Mouse (Mus musculus) kidney, postnatal 4 days (tissue): ENCODE results near the gene Actl10.

Experiments
- DNase-seq, 2 experiments: peaks; one replicate each; pipeline ENCODE4 v3.0.0; 2021; ENCODE audit warnings: mixed read lengths in 2 of 2

Gene Actl10

DNA sequence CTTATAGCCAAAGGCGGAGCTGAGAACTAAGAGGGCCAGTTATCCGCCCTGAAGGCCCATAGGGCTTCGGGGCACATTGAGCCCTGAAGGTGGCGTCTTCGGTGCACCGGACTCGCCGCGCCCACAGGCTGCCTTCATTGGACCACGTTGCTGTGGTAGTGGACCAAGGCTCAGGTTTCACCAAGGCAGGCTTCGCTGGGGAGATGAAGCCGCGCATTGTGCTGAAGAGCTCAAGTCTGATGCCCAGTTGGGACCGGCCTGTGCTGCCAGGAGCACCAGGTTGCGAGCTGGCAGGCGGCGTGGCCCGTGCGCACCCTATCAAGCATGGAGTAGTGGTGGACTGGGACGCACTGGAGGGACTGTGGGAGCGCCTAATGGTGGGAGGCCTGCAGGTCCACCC, 351 bp downstream of the Actl10 start:
- peak in 1 of 2 experiments; percentile 54 for DNase-seq

DNA sequence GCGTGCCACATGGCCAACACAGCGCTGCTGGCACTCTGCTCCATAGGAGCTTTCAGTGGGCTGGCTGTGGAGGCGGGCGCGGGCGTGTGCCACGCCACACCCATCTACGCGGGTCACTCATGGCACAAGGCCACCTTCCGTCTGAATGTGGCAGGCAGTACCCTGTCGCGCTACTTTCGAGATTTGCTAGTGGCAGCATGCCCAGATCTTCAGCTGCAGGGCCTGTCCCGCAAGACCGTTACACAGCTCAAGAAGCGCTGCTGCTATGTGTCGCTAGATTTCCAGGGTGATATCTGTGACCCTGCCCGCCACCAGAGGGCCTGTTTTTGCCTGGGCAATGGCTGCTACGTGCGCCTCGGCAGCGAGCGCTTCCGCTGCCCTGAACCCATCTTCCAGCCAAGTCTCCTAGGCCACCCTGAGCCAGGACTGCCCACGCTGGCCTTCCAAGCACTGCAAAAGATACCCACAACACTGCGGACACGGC, 890 bp downstream of the Actl10 start:
- DNase-seq, result peak; percentile 74 to 81

DNA sequence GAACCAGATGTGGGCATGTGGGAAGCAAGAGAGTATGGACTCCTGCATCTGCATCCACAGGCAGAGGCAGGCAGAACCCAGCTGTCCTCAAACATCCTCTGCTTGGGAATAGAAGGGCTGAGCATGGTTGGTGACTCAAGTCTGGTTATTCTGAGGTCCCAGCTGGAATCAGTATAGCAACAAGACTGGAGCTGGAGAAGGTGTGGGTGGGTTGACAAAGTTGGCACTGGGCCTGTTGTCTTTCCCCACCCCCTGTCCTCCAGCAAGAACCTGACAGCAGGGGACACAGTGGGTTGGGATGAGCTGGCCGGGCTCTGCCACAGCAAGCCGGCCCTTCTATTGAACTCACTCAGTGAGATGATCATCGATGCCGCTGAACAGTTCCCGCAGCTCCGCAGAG, 3.7 kb downstream of the Actl10 start:
- no peak for DNase-seq

DNA sequence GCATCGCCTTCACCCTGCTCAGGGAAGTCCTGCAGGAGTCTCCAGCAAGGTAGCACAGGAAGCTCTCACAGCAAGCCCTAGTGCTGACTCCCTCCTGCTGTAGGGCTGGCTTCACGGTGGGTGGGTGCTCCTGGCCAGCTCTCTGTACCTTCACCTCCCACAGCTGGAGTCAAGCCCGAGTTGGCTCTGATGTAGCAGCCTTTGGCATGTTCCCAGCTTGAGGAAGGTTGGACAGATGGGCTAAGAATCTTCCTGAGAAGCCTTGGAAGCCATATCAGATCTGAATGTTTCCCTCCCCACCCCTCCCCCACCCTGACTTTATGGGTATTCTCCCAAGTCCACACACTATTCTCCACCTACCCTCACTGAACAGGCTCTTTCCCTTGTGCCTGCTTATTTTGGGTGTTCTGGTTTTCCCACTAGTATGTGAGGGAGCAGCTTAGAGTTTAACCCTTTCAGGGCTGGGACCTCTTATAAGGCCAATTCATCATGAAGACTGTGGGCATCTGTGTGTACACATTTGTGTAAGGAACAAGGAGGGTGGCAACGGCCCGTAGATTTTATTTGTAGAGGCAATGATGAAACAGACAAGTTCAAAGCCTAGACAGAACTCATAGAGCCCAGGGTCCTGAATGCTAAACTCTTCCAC, 5.7 kb downstream of the Actl10 start:
- DNase-seq, result peak; percentile 31 to 53

DNA sequence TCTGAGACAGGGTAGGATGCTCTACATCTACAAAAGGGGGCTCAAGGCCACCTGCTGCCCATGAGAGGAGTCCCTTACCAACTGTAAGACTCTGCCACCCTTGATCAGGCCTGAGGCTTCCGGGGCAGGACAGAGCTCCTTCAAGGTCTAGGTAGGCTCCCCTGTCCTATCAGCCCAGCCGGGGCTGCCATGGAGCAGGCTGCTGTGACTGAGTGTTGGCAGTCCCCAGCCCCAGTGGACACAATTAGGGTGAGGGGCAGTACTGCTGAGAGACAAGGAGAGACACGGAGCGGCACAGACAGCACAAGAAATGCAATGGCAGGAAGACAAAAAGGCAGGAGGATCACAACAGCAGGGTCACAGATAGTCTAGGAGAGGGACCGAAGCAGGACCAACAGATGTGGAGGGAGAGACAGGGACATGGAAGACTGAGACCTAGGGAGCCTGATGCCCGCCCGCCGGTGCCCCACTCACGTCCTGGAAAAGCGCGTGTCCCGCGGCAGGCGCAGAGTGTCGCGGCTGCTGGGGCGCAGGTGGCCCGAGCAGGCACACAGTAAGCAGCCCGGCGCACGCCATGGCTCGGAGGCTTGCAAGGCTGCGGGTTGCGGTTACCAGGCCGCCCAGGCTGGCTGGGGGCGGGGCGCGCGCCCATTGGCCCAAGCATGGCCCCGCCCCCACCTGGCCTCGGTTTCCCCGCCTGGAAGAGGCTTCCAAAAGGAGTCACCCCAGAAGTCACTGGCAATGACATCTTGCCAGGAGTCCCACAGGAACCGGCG, 6.9 kb downstream of the Actl10 start, which contains the start of gene Necab3:
TSS of gene Necab3 (minus strand) at position 627 of the 776 bp plus-strand sequence.
- DNase-seq, result peak; percentile 55 to 67

DNA sequence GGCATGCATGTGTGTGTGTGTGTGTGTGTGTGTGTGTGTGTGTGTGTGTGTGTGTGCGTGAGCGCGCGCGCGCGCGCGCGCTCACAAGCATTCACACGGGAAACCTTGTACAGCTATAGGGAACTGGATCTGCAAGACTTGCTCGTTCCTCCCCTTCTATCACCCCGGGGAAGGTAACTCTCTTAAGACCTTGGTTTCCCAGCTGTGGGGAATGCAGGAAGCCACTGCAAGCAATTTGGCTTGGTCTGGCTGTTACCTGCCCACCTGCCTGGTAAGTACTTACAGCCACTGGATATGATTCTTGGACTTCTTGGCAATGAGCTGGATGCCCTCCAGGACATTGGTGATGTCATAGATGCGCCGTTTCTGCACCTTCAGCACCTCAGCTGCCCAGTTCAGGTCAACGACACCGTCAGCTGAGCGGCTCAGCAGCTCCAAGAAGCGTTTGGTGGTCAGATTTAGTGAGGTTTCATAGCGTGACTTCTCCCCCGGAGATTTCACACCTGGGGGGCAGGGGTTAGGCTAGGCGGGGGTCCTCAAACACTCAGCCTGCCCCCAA, 12.1 kb downstream of the Actl10 start:
- peak in 1 of 2 experiments; percentile 45 for DNase-seq

DNA sequence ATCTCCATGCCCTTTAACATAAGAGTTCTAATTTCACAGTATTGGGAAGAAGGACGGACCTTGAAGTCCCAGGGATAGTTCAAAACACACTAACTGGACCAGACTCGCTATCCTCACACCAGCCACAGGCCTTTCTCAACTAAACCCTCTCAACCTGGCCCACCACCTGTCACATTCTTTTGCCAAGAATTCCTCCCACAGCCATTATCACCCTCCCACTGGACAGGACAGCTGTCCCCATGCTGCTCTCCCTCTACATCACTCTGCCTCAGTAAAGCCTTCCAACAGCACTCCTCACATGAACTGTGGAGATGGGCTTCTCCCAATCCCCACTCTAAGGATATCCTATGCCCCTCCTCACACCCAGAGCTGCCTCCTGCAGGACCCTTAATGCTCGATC, 14.0 kb downstream of the Actl10 start:
- peak in 1 of 2 experiments; percentile 38 for DNase-seq

DNA sequence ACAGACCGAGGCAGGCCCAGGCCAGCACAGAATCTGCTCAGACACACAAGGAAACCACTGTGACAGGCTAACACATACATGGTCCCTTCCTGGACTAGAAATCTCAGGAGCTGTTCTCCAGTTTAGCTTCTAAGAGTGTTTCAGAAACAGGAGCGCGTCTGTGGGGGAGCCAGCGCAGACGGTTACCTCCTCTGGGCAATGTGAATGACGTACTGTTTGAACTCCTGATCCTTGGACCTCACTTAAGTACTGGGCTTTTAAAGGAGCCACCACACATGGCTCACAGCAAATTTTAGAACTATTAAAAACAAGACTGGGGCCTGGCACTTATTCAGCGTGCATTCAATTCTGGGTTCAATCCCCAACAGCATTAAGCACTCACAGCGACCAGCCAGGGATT, 15.1 kb downstream of the Actl10 start:
- peak in 1 of 2 experiments; percentile 59 for DNase-seq

DNA sequence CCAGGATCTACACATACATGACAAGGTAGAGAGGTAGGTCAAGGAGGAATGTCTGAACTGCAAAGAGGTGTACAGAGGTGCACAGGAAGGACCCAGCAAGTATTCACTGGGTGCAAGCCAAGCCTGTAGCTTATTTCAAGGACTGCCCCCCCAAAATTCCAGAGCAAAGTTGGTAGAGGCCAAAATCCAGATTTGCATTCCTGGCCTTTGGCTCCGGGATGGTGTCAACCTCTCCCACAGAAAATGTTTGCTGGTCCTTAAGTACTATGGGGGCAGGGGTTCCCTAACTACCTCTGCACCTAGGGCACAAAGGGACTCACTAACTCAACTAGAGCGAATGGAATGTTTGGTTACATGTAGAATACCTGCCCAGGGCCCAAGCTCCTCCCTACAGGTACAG, 16.2 kb downstream of the Actl10 start:
- no peak for DNase-seq

DNA sequence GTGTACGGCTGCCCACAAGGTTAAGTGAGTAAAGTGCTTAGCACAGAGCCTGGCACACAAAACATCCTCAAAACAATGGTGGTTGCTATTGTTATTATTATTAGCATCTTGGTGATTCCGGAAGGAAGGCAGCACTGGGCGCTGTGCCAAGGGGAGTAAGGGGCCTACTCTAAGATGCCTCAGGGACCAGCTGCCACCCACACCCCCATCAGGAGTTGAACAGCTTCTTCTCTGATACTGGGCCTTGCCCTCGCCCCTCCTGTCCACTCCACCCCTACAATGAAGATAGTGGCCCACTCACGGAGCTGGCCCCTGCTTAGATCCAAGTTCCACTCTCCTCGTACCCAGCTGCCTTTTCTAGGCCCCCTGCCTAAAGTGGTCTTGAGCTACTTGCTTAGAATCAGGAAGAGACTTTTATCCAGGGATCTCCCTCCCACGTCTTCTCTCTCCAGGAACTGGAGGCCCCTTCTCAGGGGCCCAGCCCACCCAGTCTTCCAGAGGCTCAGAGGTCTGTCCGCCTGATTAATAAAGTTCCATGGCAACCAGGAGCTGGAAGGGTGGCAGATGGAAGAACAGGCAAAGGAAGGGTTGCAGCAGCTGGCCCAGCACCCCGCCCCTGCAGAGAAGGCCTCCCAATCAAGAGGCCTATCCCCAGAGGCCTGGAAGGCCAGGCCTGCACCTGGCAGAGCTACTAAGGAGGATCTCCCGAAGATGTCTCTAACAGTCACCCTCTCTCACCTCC, 16.9 kb downstream of the Actl10 start:
- DNase-seq, result peak; percentile 66 to 69

DNA sequence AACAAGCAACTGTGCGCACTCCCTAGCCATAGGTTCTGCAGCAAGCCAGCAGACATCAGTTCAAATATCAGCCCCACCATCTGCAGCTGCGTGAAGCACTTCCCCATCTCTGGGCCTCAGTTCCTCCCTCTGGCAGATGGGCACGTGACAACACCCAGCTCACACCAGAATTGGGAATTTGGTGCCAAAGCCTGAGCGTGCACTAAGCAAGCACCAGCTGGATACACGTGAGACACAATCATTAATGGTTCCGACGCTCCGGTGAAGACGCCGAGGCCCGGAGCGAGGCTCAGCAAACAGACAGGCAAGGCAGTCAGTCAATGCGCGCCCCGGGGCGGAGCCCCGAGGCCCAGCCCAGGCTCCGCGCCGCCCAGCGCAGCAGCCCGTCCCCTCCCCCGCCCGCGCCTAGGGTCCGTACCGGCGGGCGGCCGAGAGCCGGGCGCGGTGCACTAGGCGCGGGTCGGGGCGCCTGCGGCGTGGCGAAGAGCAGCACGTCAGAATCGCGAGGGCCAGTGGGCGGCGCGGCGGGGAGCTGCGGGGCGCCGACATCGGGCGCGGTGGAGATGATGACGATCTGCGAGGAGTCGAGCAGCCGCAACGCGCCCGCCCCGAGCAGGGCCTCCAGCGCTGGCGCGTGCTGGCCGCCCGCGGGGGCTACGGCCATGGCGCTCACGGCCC, 17.6 kb downstream of the Actl10 start:
- peak; percentile 79 to 87 for DNase-seq

DNA sequence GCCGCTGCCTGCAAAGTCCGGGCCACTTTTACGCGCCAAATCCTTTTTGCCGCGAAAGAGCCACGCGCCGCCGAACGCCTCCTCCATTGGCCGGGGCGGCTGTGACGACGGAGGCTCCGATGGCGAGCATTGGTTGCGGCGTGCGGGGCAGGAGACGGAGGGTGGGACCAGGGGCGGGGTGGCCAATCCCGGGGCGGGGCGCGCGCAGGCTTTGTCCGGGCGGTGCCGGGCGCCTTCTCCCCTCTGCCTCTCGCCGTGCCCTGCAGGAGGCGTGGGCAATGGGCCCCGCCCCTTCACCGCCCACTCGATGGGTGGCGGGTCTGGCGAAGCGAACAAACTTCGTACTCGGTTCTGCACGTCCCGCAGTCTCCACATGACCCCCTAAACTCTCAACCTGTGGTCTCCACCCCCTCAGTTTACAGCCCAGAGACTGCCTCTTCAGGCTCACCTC, 18.3 kb downstream of the Actl10 start, which contains the start of gene E2f1:
TSS of gene E2f1 (minus strand) at position 57 of the 451 bp plus-strand sequence.
- peak; percentile 97 to 99 for DNase-seq

DNA sequence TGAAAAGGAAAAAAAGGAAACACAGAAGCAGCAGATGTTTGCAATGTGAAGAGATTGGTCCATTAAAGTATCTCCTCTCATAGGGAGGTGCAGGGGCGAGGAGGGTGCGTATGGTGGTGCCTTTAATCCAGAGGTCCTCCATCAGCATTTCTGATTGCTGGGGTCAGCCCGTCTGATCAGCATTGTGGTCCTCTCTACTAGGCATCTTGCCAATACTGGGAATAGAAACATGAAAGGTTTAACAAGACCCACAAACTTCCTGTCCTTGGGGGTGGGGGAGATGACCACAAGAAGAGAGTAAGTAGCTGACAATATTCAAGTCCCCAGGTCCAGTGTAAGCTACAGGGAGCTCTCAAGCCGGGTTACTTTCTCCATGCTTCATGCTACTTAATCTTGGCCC, 19.1 kb downstream of the Actl10 start:
- DNase-seq, result no peak

DNA sequence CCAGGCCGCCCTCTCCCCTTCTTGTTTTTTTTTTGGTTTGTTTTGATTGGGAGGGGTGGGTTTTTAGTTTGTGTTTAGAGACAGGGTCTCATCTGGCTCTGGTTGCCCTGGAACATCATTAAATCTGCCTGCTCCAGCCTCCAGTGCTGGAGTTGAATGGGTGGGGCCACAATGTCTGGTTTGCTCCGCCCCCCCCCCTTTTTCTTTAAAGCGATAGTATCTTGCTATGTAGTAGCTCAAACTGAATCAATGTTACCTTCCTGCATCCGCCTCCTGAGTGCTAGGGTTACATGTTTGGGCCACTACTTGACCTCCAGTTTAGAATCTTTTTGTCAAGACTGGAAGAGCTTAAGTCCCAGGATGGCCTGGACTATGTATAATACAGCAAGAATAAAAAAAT, 19.7 kb downstream of the Actl10 start:
- DNase-seq, result no peak

DNA sequence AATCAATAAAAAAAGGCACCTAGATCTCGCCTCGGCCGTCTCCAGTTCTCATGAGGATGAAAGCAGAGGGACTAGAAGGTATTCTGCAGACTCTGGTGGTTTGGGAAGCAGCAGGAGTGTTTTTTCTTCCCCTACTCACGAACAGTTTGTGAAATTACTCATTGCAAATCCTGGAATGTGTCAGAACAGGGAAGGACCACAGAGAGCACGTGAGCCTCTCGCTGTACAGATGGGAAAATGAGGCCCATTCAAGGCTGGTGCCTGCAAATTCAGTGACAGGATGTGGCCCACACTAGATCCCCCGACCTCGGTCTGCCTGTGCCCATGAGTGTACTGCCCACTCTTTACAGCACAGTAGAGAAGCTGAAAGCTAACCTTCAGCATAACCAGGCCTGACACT, 20.4 kb downstream of the Actl10 start:
- no peak for DNase-seq

DNA sequence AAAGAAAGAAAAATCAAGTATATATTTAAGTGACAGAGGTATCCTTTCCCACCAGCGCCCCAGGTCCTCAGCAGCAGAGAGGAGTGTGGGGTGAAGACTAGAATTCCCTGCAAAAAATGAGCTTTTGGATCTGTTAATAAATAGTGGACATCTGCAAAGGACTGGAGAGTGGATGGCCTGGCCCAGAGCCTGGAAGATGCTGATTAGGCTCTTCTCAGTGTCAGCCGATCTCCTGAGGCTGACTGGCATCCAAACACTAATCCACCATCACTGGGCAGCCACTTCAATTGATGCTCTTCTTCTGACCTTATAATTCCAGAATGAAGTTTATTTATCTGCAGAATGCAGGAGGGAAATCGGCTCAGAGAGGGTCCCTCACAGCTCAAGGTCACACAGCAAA, 21.4 kb downstream of the Actl10 start:
- no peak for DNase-seq

DNA sequence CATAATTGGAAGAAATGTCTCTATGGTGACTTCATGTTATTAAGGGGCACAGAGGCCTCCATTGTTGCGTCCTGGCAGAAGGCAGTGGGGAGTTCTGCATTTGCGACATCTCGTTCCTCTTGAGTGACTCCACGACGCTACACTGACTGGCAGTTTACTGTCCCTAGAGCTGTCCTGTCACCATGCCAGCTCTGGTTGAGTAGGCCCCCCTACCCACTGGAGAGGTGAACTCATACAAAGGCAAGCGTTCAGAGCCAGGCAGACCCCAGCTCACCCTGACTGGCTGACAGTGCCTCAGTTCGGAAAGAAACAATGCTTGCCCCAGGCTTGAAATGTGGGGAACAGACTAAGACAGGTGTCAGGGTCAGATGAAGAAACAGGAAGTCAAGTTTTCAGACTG, 22.7 kb downstream of the Actl10 start:
- no peak for DNase-seq

DNA sequence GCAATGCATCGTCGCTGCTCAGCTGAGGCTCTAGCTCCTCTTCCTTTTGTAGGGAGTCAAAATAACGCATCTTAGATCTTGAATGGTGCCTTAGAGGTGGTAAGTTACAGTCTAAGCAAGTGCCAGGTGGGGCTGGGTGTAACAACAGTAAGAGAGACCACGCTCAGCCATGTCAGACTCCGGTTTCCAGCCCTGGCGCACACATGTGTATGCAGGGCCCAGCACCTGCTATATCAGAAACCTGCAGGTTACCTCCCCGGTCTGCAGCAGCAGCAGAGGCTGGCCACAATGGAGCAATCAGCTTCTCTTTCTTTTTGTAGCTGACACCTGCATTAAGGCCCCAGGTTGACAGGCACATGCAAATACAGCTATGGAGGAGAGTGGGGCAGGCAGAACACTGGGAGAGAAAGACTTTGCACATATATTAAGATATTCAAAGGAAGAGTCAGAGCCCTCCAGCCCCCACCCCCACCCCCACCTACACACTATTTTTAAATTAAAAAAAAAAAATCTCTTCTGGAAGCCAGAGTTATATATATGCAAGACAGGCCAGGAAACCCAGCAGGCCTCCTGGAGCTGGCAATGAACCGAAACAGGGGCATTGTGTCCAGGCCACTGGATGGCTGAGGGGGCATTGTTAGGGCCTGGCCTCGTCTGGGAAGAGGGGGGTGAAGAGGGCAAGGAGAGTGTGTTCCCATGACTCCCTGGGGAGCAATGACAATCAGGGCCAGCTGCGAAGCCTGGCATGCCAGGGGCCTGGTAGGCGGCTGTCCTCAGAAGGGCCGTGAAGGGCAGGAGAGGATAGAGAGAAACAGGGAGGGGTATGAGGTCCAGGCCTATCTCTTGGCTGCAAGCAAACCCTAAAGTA, 25.5 kb downstream of the Actl10 start:
- DNase-seq, result no peak

DNA sequence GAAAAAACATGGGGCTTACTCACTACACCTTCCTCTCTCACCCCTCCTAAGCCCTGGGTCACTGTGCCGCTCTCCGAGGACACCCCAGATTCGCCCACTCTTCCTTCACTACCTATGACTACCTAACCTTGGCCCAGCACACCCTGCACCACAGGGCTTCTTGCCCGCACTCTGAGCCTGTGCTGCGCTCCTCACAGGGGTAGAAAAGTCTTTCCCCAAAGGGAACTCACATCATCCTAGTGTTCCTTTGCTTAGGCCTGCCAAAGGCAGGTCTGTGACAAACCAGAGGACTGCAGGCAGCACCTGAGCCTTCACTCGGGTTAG, 26.1 kb downstream of the Actl10 start:
- no peak for DNase-seq

DNA sequence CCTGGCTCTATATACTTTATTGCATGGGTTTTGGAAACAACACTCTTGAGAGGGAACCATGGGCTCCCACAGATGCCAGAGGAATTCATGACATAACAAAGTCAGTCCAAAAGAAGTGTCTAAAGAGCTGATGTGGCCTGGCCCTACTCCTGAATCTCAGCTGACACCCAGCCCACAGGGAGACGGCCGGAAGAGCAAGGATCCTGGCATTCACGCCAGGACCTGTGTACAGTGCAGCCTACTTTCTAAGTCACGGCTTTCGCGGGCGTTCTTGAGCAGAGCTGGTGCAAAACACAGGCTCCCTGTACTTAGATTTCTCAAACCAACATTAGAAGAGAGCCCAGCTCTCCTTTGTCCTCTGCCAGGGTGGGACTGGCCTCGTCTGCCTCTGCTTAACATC, 29.0 kb downstream of the Actl10 start:
- no peak for DNase-seq

DNA sequence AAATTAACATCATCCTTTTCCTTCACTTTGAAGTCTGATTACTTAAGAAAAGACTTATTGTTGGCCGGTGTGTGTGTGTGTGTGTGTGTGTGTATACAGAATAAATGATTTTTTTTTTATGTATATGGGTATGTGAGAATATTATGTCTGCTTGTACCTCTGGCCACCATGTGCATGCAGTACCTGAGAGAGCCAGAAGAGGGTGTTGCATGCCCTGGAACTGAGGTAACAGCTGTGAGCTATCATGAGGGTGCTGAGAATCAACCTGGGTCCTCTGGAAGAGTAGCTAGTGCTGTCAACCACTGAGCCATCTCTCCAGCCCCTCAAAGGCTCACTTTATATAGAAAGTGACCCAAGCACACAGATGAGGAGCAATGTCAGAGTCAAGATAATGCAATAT, 29.8 kb downstream of the Actl10 start:
- no peak for DNase-seq
